In genomic region chr9:13457774-13458173, GRCm38 (mm10) we compare ENCODE assay signal across 36 mouse cellular contexts. TPM values are rescaled to one million over a fixed set of nuclear protein-coding genes. Genes with fewer than 3 reads are reported as not detected.
DNase-seq lines count a peak whose midpoint lies in the region; TF ChIP-seq lines count a peak whose summit lies in the region.
"Had no signal": no experiment of that assay in that cellular context is flagged by ENCODE, and none has a peak within 500 bp of the region (broad histone marks: within the 10 kb centered on the region; RNA-seq: fewer than 3 reads in every experiment).

No protein-coding gene starts in this region.

- no peaks in the 10 kb centered on the region for H3K36me3 ChIP-seq in heart, embryonic 10.5 days
- H3K36me3 ChIP-seq: embryonic facial prominence, embryonic 13.5 days; forebrain, embryonic 10.5 days; forebrain, embryonic 15.5 days; heart, embryonic 12.5 days; hindbrain, embryonic 13.5 days; limb, embryonic 10.5 days; limb, embryonic 15.5 days; liver, embryonic 13.5 days; neural tube, embryonic 13.5 days had no signal

- H3K4me3 ChIP-seq in heart, embryonic 10.5 days = no peak overlapping the region
- no peak overlapping the region for H3K4me3 ChIP-seq in gastrocnemius, adult 2 months
- H3K4me3 ChIP-seq: embryonic facial prominence, embryonic 13.5 days; forebrain, embryonic 10.5 days; forebrain, embryonic 15.5 days; heart, embryonic 12.5 days; hindbrain, embryonic 13.5 days; limb, embryonic 10.5 days; limb, embryonic 15.5 days; liver, embryonic 13.5 days; neural tube, embryonic 13.5 days had no signal

- TF ChIP-seq CTCF in gastrocnemius, adult 2 months (IDR thresholded peaks at IDR 0.05) = no peak

- H3K4me1 ChIP-seq in heart, embryonic 10.5 days = peaks cover 14% of the 10 kb centered on the region
- H3K4me1 ChIP-seq: liver, embryonic 13.5 days had no signal

- H3K9me3 ChIP-seq in heart, embryonic 10.5 days = no peaks in the 10 kb centered on the region
- H3K9me3 ChIP-seq: embryonic facial prominence, embryonic 13.5 days; forebrain, embryonic 10.5 days; forebrain, embryonic 15.5 days; heart, embryonic 12.5 days; hindbrain, embryonic 13.5 days; limb, embryonic 10.5 days; limb, embryonic 15.5 days; liver, embryonic 13.5 days; neural tube, embryonic 13.5 days had no signal

- intact Hi-C loops in left cerebral cortex, postnatal 36 days (cut with DNase I) = no loop called here
- intact Hi-C loops in gastrocnemius, adult 2 months (cut with DNase I) = no loop called here

- H3K27me3 ChIP-seq in heart, embryonic 10.5 days (ENCODE audit: insufficient read depth, poor library complexity, severe bottlenecking) = no peaks in the 10 kb centered on the region
- H3K27me3 ChIP-seq: embryonic facial prominence, embryonic 13.5 days; forebrain, embryonic 15.5 days; heart, embryonic 12.5 days; hindbrain, embryonic 13.5 days; limb, embryonic 15.5 days; liver, embryonic 13.5 days; neural tube, embryonic 13.5 days had no signal

- H3K27ac ChIP-seq in heart, embryonic 10.5 days = no peak overlapping the region
- no peak overlapping the region for H3K27ac ChIP-seq in gastrocnemius, adult 2 months
- H3K27ac ChIP-seq: embryonic facial prominence, embryonic 13.5 days; forebrain, embryonic 10.5 days; forebrain, embryonic 15.5 days; hindbrain, embryonic 13.5 days; limb, embryonic 10.5 days; limb, embryonic 15.5 days; liver, embryonic 13.5 days; macrophage; neural tube, embryonic 13.5 days had no signal

- peak; percentile 86 for DNase-seq in heart, adult 11 months
- DNase-seq in heart, embryonic 10.5 days (ENCODE audit: low spot score) = no peak
- peak; percentile 15 to 17 for DNase-seq in left cerebral cortex, adult 9 months (ENCODE audit: low spot score in 2 of 2)
- no peak for DNase-seq in left cerebral cortex, adult 11 months (ENCODE audit: low spot score)
- peak; percentile 30 to 36 for DNase-seq in right cerebral cortex, adult 2 months (ENCODE audit: low spot score in 2 of 2)
- DNase-seq in right cerebral cortex, postnatal 4 days = no peak
- peak; percentile 16 to 26 for DNase-seq in left cerebral cortex, postnatal 36 days (ENCODE audit: low spot score in 2 of 2)
- DNase-seq in gastrocnemius, adult 2 months = no peak
- DNase-seq: adrenal gland, postnatal 14 days; cerebellum, adult 11-12 months; cerebellum, adult 9-11 months; embryo, embryonic 11 days; gastrocnemius, postnatal 25 days; heart, adult 18-20 months; heart, postnatal 4 days; kidney, adult 9 months; kidney, postnatal 10 days; liver, embryonic 13.5 days; lung, adult 18-20 months; lung, postnatal 10 days; thymus, postnatal 4 days had no signal

- WGBS in heart, embryonic 10.5 days = 76% methylated on average over 6 of the region's 6 CpGs

RNA-seq across cellular contexts. Expression of gene Gm17571, which starts 11.2 kb away (rescaled TPM):
- not detected in 2 replicates for polyA plus RNA-seq in heart, embryonic 10.5 days (2016; fragmentation: Nextera tagmentation; extraction: Ambion mirVana)
- not detected for total RNA-seq in left cerebral cortex, postnatal 36 days (2021)
- not detected for total RNA-seq in gastrocnemius, adult 2 months (2021)
- total RNA-seq: adrenal gland, postnatal 14 days; gastrocnemius, postnatal 25 days; heart, adult 18-20 months; heart, postnatal 4 days; MEL had no signal
- polyA plus RNA-seq: embryonic facial prominence, embryonic 13.5 days; forebrain, embryonic 10.5 days; forebrain, embryonic 15.5 days; heart, embryonic 12.5 days; heart, postnatal 0 days; hindbrain, embryonic 13.5 days; intestine, postnatal 0 days; large intestine, adult 2 months; limb, embryonic 10.5 days; limb, embryonic 15.5 days; liver, embryonic 13.5 days; macrophage; neural tube, embryonic 13.5 days; testis, adult 2 months; thymus, postnatal 0 days had no signal

Comparison
In these comparisons a context has a peak if more than half of its experiments do, and no peak if none do; other contexts are left out.
1. DNase-seq: peak in heart, adult 11 months (single experiment), left cerebral cortex, adult 9 months (2 of 2), right cerebral cortex, adult 2 months (2 of 2) and left cerebral cortex, postnatal 36 days (2 of 2); none in heart, embryonic 10.5 days (single experiment), left cerebral cortex, adult 11 months (single experiment), right cerebral cortex, postnatal 4 days (single experiment) and gastrocnemius, adult 2 months (single experiment).